Mouse (Mus musculus) thymus, postnatal 4 days (tissue): ENCODE measurements around the gene Sparc.

ENCODE experiments used
- DNase-seq: peaks from one replicate; pipeline ENCODE4 v3.0.0; 2021

Sparc gene

GRCm38 (mm10) chr11:55404659-55405457, 18.1 kb downstream of the Sparc start:
- DNase-seq = no peak

- DNase-seq = no peak
Observed at GRCm38 (mm10) chr11:55400863-55401262, 22.1 kb downstream of the Sparc start.

GRCm38 (mm10) chr11:55398371-55398770, 24.6 kb downstream of the Sparc start:
- DNase-seq = no peak

- DNase-seq = no peak
Observed at GRCm38 (mm10) chr11:55397441-55397840, 25.5 kb downstream of the Sparc start.

GRCm38 (mm10) chr11:55397036-55397435, 25.9 kb downstream of the Sparc start:
- no peak for DNase-seq

- DNase-seq = no peak
Observed at GRCm38 (mm10) chr11:55395073-55395642, 27.8 kb downstream of the Sparc start.

GRCm38 (mm10) chr11:55394592-55394991, 28.4 kb downstream of the Sparc start:
- DNase-seq = no peak

- no peak for DNase-seq
Observed at GRCm38 (mm10) chr11:55392474-55392873, 30.5 kb downstream of the Sparc start.

GRCm38 (mm10) chr11:55389778-55390177, 33.2 kb downstream of the Sparc start:
- DNase-seq = peak; percentile 38

GRCm38 (mm10) chr11:55387576-55387975, 35.4 kb downstream of the Sparc start:
- DNase-seq = no peak

GRCm38 (mm10) chr11:55386424-55387063, 36.4 kb downstream of the Sparc start:
- DNase-seq = peak; percentile 88

GRCm38 (mm10) chr11:55383463-55384045, 39.4 kb downstream of the Sparc start:
- no peak for DNase-seq

GRCm38 (mm10) chr11:55380908-55381307, 42.1 kb downstream of the Sparc start:
- no peak for DNase-seq

- DNase-seq = no peak
Observed at GRCm38 (mm10) chr11:55378371-55378770, 44.6 kb downstream of the Sparc start.

- DNase-seq = peak; percentile 54
Observed at GRCm38 (mm10) chr11:55373838-55374237, 49.1 kb downstream of the Sparc start.

- no peak for DNase-seq
Observed at GRCm38 (mm10) chr11:55373373-55373772, 49.6 kb downstream of the Sparc start.

- no peak for DNase-seq
Observed at GRCm38 (mm10) chr11:55372001-55372400, 51.0 kb downstream of the Sparc start.

- DNase-seq = no peak
Observed at GRCm38 (mm10) chr11:55369093-55369471, 53.9 kb downstream of the Sparc start.

GRCm38 (mm10) chr11:55368388-55369092, 54.4 kb downstream of the Sparc start:
- DNase-seq = no peak

- DNase-seq = no peak
Observed at GRCm38 (mm10) chr11:55367783-55368182, 55.2 kb downstream of the Sparc start.

- no peak for DNase-seq
Observed at GRCm38 (mm10) chr11:55365840-55366239, 57.1 kb downstream of the Sparc start.

- DNase-seq = no peak
Observed at GRCm38 (mm10) chr11:55365242-55365641, 57.7 kb downstream of the Sparc start.

GRCm38 (mm10) chr11:55364662-55365061, 58.3 kb downstream of the Sparc start:
- DNase-seq = no peak
